Mouse (Mus musculus) neutrophil, adult 5-6 weeks (primary cell): Measurements from ENCODE around the gene Cnksr3. TPM values are rescaled to one million over a fixed set of nuclear protein-coding genes. Genes with fewer than 3 reads are reported as not detected.

Experiments used
- total RNA-seq: library from RNA; stranded (forward); fragments of 200-1000 nt; gene quantifications from 2 replicates; pipeline ENCODE4 v1.2.3, GENCODE M21; 2017

The Cnksr3 gene
- total RNA-seq, 1 experiment from 2014 or later = 4.4 TPM

Other genes starting within 250 kb of the Cnksr3 start
- gene Ipcef1, start 159.8 kb downstream of the Cnksr3 start, total RNA-seq = 111 and 119 TPM in 2 replicates